Comparison of ENCODE assay signal across 23 mouse cellular contexts in the genomic region with DNA sequence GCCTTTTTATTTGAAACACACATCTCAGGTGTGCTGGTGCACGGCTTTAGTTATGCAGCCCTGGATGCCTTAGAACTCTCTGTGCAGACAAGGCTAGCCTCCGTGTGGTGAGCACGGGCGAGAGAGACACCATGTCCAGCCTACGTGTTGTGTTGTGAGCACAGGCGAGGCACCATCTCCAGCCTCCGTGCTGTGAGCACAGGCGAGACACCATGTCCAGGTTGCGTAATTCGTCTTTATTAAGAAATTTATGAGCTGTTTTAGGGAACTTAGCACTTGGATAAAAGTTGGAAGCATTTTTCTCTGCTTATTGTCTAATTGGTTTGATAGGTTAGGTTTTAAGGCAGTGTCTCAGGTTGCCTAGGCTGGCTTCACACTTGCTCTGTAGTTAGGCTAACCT. TPM values are rescaled to one million over a fixed set of nuclear protein-coding genes. Genes with fewer than 3 reads are reported as not detected.
DNase-seq lines count a peak whose midpoint lies in the region; TF ChIP-seq lines count a peak whose summit lies in the region.
"Had no signal": no experiment of that assay in that cellular context is flagged by ENCODE, and none has a peak within 500 bp of the region (broad histone marks: within the 10 kb centered on the region; RNA-seq: fewer than 3 reads in every experiment).

No protein-coding gene starts in this region.

- no peak for TF ChIP-seq POLR2A in kidney, adult 2 months (IDR thresholded peaks at IDR 0.05; ENCODE audit: low read depth, low read length)
- TF ChIP-seq POLR2A in bone marrow macrophage, adult 2 months (IDR thresholded peaks at IDR 0.05; ENCODE audit: borderline replicate concordance, low read depth, low read length): 0 out of 2 replicates have a peak, but pooled peaks have one; percentile 31

- no peaks in the 10 kb centered on the region for H3K27me3 ChIP-seq in kidney, adult 2 months (replicated peaks; ENCODE audit: control insufficient read depth, insufficient read depth, low read length)
- no peaks in the 10 kb centered on the region for H3K27me3 ChIP-seq in megakaryocyte, embryonic 14.5 days (replicated peaks)
- H3K27me3 ChIP-seq: CH12.LX; embryonic facial prominence, embryonic 13.5 days; forebrain, embryonic 12.5 days; forebrain, embryonic 15.5 days; hindbrain, embryonic 12.5 days had no signal

- TF ChIP-seq CTCF in kidney, adult 2 months (conservative IDR thresholded peaks at IDR 0.05; ENCODE audit: insufficient read depth, insufficient read length, low read depth, low read length): no peak
- TF ChIP-seq CTCF in bone marrow macrophage, adult 2 months (IDR thresholded peaks at IDR 0.05; ENCODE audit: low read depth, low read length): no peak

- H3K4me1 ChIP-seq in kidney, adult 2 months (ENCODE audit: control insufficient read depth, insufficient read depth, low read length): peaks cover 66% of the 10 kb centered on the region
- H3K4me1 ChIP-seq in bone marrow macrophage, adult 2 months (ENCODE audit: control insufficient read depth, insufficient read depth, low read length): peaks cover 30% of the 10 kb centered on the region
- peaks cover 95% of the 10 kb centered on the region for H3K4me1 ChIP-seq in megakaryocyte, embryonic 14.5 days
- H3K4me1 ChIP-seq: forebrain, embryonic 15.5 days had no signal

- H3K4me3 ChIP-seq in kidney, adult 2 months (ENCODE audit: insufficient read depth, low read depth, low read length): no peak overlapping the region
- no peak overlapping the region for H3K4me3 ChIP-seq in bone marrow macrophage, adult 2 months (ENCODE audit: insufficient read depth, low read length)
- H3K4me3 ChIP-seq in megakaryocyte, embryonic 14.5 days (replicated peaks): peak overlapping the region; percentile 60
- H3K4me3 ChIP-seq: embryonic facial prominence, embryonic 10.5 days; embryonic facial prominence, embryonic 13.5 days; erythroblast, embryonic 14.5 days; forebrain, embryonic 12.5 days; forebrain, embryonic 15.5 days; hindbrain, embryonic 12.5 days had no signal

- no peak for DNase-seq in kidney, adult 2 months
- no peak for DNase-seq in kidney, adult 9 months
- peak; percentile 28 for DNase-seq in NIH3T3 (ENCODE audit: low read depth)
- no peak for DNase-seq in embryo, embryonic 11 days
- DNase-seq in layer of hippocampus, adult 18-20 months (ENCODE audit: low spot score in 2 of 2): no peak
- DNase-seq: adrenal gland, adult 8-10 months; adrenal gland, postnatal 36 days; B cell, adult 2 months; cerebellum, adult 11 months; cerebellum, adult 2 months; cerebellum, adult 9-11 months; cerebellum, postnatal 25 days; gastrocnemius, postnatal 25 days had no signal

- H3K9me3 ChIP-seq in megakaryocyte, embryonic 14.5 days: no peaks in the 10 kb centered on the region
- H3K9me3 ChIP-seq: embryonic facial prominence, embryonic 10.5 days; embryonic facial prominence, embryonic 13.5 days; forebrain, embryonic 12.5 days; forebrain, embryonic 15.5 days; G1E; hindbrain, embryonic 12.5 days had no signal

- peak overlapping the region; percentile 2; the same call in 1 of the 2 replicates for H3K27ac ChIP-seq in kidney, adult 2 months (ENCODE audit: insufficient read depth, low read depth, low read length)
- no peak overlapping the region for H3K27ac ChIP-seq in bone marrow macrophage, adult 2 months (ENCODE audit: insufficient read depth, low read depth, low read length)
- H3K27ac ChIP-seq: embryonic facial prominence, embryonic 10.5 days; embryonic facial prominence, embryonic 13.5 days; forebrain, embryonic 12.5 days; forebrain, embryonic 15.5 days; hindbrain, embryonic 12.5 days had no signal

- WGBS in kidney, adult 2 months: 53% methylated on average over 10 of the region's 10 CpGs

- no peaks in the 10 kb centered on the region for H3K36me3 ChIP-seq in kidney, adult 2 months (ENCODE audit: control insufficient read depth, insufficient read depth, low read length)
- H3K36me3 ChIP-seq in megakaryocyte, embryonic 14.5 days (replicated peaks; ENCODE audit: low read length): peaks cover 74% of the 10 kb centered on the region
- H3K36me3 ChIP-seq: embryonic facial prominence, embryonic 10.5 days; forebrain, embryonic 12.5 days; forebrain, embryonic 15.5 days; hindbrain, embryonic 12.5 days had no signal

RNA-seq across cellular contexts. Expression of a gene that starts 30.1 kb away (rescaled TPM):
- polyA plus RNA-seq in kidney, adult 2 months (2012; rRNA removed): 11.4 and 12.1 TPM in 2 replicates
- polyA plus RNA-seq in bone marrow macrophage, adult 2 months (2012; ENCODE audit: insufficient read depth, insufficient read length, missing spikeins): 24.2 and 32.1 TPM in 2 replicates
- 33.1 and 40.3 TPM in 2 replicates for polyA plus RNA-seq in megakaryocyte, embryonic 14.5 days (2012; ENCODE audit: insufficient read depth, low replicate concordance)
- total RNA-seq in layer of hippocampus, adult 18-20 months (2021): 10 to 100 TPM; 22.8 to 26.0 TPM

RNA-seq across cellular contexts. Expression of a gene that starts 45.1 kb away (rescaled TPM):
- polyA plus RNA-seq in kidney, adult 2 months (2012; rRNA removed): 2,603 and 2,904 TPM in 2 replicates
- 568 and 618 TPM in 2 replicates for polyA plus RNA-seq in bone marrow macrophage, adult 2 months (2012; ENCODE audit: insufficient read depth, insufficient read length, missing spikeins)
- polyA plus RNA-seq in megakaryocyte, embryonic 14.5 days (2012; ENCODE audit: insufficient read depth, low replicate concordance): 4,291 and 7,093 TPM in 2 replicates
- 100 to 1,000 TPM; 356 to 365 TPM for total RNA-seq in layer of hippocampus, adult 18-20 months (2021)

RNA-seq across cellular contexts. Expression of a gene that starts 50.7 kb away (rescaled TPM):
- polyA plus RNA-seq in kidney, adult 2 months (2012; rRNA removed): 27.5 and 28.0 TPM in 2 replicates
- 29.5 and 30.6 TPM in 2 replicates for polyA plus RNA-seq in bone marrow macrophage, adult 2 months (2012; ENCODE audit: insufficient read depth, insufficient read length, missing spikeins)
- polyA plus RNA-seq in megakaryocyte, embryonic 14.5 days (2012; ENCODE audit: insufficient read depth, low replicate concordance): 132 and 226 TPM in 2 replicates
- 10 to 100 TPM; 22.5 to 26.0 TPM for total RNA-seq in layer of hippocampus, adult 18-20 months (2021)
